Mouse (Mus musculus): ENCODE measurements at regions not wholly inside any gene's neighbourhood (a gene's known extent, or its start where the extent isn't known, plus 50 kb on each side); places are given as distances from the start of the nearest gene placed in this dataset.

DNA sequence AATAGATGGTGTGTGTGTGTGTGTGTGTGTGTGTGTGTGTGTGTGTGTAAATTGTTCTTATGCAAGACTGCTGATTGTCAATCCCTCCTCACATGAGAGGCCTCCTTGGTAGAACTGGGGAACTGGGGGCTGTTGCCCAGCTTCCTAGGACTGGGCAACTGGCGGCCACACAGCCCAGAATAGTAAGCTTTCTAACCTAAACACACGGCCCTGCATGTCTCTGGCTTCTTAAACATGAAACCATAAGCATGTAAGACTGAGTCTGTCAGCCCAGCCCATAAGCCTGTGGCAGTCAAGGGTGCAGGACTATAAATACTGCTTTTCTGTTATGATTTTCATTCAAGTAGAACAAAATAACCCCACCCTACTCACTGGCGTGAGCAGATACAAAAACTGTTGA is 60.7 kb downstream of the Ifng start:
- DNase-seq = no peak

DNA sequence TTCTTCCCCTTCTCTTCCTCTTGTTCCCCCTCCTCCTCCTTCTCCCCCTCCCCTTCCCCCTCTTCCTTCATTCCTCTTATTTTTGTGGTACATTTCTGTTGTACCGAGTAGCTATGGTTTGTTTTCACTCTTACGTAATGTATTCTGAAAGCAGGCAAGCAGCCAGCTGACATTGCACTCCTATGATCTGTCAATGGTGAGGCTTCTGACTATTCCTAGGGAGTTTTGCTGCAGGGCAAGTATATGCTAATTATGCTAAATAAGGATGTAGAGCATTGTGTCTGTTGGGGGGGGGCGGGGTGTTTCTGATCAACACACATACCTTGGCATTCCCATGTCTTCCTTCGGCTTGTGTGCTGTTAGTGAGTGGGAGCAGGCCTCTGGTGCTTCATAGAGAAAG is 64.0 kb downstream of the Ifng start:
- no peak for DNase-seq

GRCm38 (mm10) chr10:118506154-118506553 is 65.3 kb downstream of the Ifng start:
- no peak for DNase-seq

GRCm38 (mm10) chr10:118507630-118508029 is 66.8 kb downstream of the Ifng start:
- peak; percentile 20 for DNase-seq

GRCm38 (mm10) chr10:118516839-118517238 is 76.0 kb downstream of the Ifng start:
- DNase-seq = no peak

DNA sequence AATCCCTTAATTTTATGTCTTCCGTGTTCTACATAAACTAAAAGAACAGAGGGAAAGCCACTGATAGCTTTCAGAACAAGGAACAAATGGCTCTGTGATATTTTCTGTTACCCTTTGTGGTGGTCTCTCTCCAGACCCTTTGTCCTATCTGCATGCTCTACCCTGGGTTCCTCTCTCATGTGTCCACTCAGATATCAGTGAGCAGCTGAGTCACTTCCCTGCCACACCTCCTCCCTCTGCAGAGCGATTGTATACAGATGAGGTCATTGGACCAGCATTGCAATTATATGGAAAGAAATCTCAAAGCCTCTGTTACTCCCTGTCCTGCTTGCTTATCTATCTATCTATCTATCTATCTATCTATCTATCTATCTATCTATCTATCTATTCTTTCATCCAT is 77.1 kb downstream of the Ifng start:
- DNase-seq = no peak

DNA sequence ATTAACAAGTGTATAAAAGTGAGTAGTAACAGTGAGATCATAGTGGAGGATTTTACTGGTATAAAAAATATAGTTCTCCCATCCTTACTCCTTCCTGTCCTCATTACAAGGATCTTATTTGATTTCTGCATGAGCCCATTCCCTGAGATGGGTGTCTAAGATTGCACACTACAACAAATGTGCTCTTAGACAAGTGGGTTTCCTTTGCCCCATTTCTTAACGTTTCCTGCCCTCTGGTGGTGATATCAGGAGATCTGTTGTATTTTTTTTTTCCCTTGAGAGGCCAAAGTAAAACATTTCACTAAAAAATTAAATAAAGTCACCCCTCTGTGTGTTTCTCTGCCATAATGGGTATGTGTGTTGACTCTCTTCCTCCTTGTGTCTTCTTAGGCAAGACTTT is 105.1 kb downstream of the Ifng start:
- no peak for DNase-seq

GRCm38 (mm10) chr10:118550201-118550600 is 109.4 kb downstream of the Ifng start:
- DNase-seq = no peak

DNA sequence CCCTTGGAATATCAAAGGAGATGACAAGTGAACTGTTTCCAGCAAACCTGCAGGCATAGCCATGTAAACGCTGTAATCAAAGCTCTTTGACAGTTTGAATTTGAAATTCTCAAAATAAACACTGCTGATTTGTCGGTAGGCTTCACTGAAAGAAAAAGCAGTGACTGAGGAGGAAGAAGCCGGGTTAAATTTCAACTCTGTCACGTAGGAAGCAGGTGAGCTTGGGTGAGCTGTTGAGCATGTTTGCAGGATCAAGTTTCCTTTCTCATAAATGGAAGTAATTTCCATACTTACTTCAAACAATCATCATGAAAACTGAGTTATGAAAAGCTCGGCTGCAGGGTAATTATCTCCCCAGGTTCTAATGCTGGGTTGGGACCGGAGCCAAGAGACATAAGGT is 118.0 kb downstream of the Ifng start:
- no peak for DNase-seq

- no peak for DNase-seq
Measured at GRCm38 (mm10) chr10:118564041-118564440, 123.2 kb downstream of the Ifng start.

DNA sequence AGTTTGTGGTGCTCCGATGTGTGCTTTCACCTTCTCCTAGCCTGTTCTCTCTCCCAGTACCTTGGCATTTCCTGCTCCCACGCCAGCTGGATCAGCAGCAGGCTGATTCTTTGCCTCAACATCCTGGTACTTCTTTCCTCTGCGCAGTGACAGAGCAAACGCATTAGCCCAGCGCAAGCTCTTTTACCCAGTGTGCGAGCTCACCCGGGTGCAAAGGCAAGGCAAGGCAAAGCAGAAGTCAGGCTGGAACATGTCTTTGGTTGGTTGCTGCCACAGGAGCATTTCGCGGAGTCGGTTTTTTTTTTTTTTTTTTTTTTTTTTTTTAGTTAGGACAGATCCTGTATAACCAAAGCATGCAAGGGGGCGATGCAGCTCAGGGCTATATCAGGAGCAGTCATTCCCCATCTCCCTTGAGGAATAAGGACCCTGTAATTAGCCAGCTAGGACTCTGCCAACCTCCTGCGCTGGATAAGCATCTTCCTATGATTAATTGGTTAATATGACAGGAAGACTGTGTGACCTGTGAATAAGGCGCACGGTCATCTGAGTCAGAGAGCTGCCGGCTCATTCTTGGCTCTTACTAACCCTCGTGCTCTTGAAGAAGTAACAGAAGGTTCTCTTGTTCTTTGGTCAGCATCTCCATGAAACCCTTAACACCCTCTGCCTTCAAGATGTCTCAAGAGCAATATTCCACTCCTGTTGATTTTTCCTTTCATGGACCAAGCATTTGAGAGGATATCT is 123.9 kb downstream of the Ifng start:
- DNase-seq = peak; percentile 34

DNA sequence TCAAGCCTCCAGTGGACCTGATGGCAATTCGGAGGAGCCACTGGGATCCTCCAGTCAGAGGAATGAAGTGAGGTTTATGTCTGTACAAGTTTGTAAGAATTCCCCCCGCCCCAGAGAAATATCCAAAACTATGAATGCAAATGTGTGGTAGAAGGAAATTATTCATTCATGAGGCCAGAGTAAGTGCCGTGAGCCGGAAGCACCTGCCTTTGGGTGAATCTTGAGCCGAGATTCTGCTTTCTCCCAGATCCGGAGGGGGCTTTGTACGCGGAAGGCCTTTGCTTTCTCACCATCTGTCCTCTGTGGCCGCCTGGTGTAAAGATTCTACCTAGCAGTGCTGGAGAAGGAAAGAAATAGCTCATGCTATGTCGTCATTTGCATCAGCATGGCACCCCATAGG is 127.8 kb downstream of the Ifng start:
- DNase-seq = no peak

- DNase-seq = no peak
Measured at GRCm38 (mm10) chr10:118569424-118569823, 128.6 kb downstream of the Ifng start.

- DNase-seq = no peak
Measured at GRCm38 (mm10) chr10:118573247-118573646, 132.4 kb downstream of the Ifng start.

DNA sequence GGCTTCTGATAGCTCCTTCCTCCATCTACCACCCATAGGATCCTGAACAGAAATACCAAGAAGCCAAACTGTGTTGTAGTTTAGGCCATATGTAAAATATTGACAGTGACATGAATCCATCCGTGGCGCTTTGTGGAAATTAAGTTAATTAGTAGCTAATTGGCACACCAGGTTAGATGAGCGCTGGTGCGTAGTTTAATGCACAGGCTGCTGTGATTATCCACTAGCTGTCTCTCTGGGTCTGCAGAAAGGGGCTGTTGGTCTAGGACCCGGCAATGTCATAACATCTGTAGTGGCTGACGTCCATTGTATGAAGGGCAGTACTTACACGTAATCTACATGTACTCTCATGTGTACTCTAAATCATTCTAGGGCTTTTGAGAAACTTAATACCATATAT is 134.7 kb downstream of the Ifng start:
- DNase-seq = no peak

DNA sequence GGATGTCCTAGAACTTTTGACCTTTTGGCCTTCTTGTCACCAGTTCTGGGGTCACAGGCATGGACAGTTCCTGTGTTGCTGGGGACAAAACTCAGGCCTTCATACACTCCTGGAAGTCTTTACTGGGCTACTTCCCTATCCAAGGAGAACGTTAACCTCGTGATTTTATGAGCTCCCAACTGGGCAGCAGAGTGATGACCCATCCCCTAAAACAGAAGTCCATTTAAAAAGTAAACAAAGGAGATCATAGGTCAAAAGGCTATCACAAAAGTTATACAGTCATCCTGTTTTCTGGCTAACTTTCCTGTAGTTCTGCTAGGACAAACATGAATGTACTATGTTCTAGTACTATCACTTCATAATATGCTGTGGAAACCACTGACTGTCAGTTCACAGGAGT is 140.5 kb downstream of the Ifng start:
- DNase-seq = no peak

- no peak for DNase-seq
Measured at GRCm38 (mm10) chr10:118585821-118586220, 145.0 kb downstream of the Ifng start.

- DNase-seq = no peak
Measured at GRCm38 (mm10) chr10:118588198-118588597, 147.4 kb downstream of the Ifng start.

GRCm38 (mm10) chr10:118592648-118593368 is 152.0 kb downstream of the Ifng start:
- DNase-seq = peak; percentile 81

DNA sequence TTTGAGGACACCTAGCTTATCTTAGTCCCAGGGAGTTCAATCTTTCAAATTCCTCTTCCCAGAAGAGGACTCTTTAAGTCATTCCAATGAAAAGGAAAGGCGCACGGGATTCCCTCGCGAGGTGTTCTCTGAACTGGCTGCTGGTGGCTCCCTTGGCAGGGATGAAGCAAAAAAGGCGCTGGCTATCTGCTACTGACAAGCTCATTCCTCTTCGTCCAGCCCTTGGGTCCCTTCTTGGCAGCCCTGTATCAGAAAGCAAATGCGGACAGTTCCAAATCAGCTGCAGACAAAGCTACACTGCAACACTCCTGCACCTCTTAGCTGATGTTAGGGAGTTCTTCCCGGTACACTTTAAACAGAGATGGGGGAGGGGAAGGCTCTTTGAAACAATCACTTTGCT is 155.4 kb downstream of the Ifng start:
- no peak for DNase-seq

GRCm38 (mm10) chr10:118598497-118598896 is 157.7 kb downstream of the Ifng start:
- DNase-seq = no peak

DNA sequence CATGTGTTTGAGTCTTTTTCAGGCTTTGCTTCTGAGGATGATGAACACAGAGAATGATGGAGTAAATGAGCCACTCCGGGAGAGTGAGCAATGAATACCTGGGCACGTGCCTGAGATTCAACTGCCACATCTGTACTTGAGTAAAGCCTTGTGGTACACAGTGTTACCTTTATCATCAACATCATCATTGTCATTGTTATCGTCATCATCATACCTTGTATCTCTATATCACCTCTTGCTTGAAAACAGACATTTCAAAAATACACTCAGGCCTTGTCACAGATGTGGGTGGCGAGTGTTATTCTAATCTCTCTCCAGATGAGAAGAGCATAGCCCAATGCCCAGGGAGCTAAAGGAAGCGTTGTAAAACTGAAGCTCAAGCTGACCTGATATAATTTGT is 158.4 kb downstream of the Ifng start:
- DNase-seq = no peak

DNA sequence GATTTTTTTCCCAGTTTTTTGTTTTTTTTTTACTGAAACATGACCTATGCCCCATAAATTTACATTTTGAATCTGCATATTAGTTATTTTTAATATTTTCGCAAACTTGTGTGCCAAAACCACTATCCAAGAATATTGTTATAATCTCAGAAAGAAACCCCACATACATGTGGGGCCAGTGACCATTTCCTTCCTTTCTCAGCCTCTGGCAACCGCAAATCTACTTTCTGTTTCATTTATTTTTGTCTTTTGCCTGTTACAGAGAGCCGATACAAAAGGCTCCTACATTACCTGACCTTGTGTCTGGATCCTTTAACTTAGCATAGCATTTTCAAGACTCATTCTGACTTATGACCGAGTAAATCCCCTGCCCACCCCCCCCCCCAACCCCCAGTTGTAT is 158.8 kb downstream of the Ifng start:
- DNase-seq = no peak

DNA sequence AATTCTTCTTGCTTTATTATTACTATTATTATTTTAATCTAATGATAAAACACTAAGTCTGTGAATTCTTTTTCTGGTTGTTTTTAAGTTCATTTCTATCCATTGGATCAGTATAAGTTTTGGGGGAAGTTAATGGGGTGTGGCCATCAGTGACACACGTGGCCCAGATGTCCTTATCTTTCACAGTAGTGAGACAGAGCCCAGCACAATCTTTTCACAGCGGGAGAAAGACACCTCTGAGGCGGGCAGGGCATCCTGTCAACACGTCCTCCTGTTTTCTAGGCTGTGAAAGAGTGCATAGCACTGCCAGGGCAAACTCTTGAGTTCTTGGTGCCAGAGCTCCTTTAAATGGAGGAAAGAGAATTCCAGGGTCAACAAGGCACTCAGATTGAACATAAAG is 162.1 kb downstream of the Ifng start:
- no peak for DNase-seq
